Mouse (Mus musculus) liver, embryonic 15.5 days (tissue): ENCODE results near the gene Zap70. TPM values are rescaled to one million over a fixed set of nuclear protein-coding genes. Genes with fewer than 3 reads are reported as not detected.

Experiments
- polyA plus RNA-seq: library from polyadenylated mRNA; unstranded; fragments of >200 nt; fragmentation: Nextera tagmentation; extraction: Ambion mirVana; gene quantifications from 2 replicates; pipeline ENCODE4 v1.2.1, GENCODE M21; 2015

The Zap70 gene
- polyA plus RNA-seq, 1 experiment from 2014 or later = 0.13 TPM

Other genes starting within 250 kb of the Zap70 start
- gene Cnnm3, start 249.9 kb upstream of the Zap70 start, polyA plus RNA-seq = 1.0 and 1.1 TPM in 2 replicates
- 2.3 and 2.9 TPM in 2 replicates for gene Ankrd23, start 224.9 kb upstream of the Zap70 start, polyA plus RNA-seq
- not detected in 2 replicates for gene Gm42417, start 222.4 kb upstream of the Zap70 start, polyA plus RNA-seq
- gene Ankrd39, start 214.4 kb upstream of the Zap70 start, polyA plus RNA-seq = 6.2 and 7.0 TPM in 2 replicates
- 1.9 and 2.0 TPM in 2 replicates for gene Sema4c, start 203.4 kb upstream of the Zap70 start, polyA plus RNA-seq
- 0.10 and 0.15 TPM in 2 replicates for gene Fam178b, start 78.6 kb upstream of the Zap70 start, polyA plus RNA-seq
- 362 and 401 TPM in 2 replicates for gene Cox5b, start 70.3 kb upstream of the Zap70 start, polyA plus RNA-seq
- gene 4933424G06Rik, start 51.6 kb upstream of the Zap70 start, polyA plus RNA-seq = not detected in 2 replicates
- gene Actr1b, start 47.4 kb upstream of the Zap70 start, polyA plus RNA-seq = 27.3 and 30.9 TPM in 2 replicates
- gene Tmem131, start 181.9 kb downstream of the Zap70 start, polyA plus RNA-seq = 8.0 and 8.6 TPM in 2 replicates